Mouse (Mus musculus): Measurements from ENCODE around the gene Prkag1.

The Prkag1 gene

GRCm38 (mm10) chr15:98793141-98793698 lies 38.1 kb downstream of the Prkag1 start:
- DNase-seq (ENCODE audit: low spot score): no peak

DNA sequence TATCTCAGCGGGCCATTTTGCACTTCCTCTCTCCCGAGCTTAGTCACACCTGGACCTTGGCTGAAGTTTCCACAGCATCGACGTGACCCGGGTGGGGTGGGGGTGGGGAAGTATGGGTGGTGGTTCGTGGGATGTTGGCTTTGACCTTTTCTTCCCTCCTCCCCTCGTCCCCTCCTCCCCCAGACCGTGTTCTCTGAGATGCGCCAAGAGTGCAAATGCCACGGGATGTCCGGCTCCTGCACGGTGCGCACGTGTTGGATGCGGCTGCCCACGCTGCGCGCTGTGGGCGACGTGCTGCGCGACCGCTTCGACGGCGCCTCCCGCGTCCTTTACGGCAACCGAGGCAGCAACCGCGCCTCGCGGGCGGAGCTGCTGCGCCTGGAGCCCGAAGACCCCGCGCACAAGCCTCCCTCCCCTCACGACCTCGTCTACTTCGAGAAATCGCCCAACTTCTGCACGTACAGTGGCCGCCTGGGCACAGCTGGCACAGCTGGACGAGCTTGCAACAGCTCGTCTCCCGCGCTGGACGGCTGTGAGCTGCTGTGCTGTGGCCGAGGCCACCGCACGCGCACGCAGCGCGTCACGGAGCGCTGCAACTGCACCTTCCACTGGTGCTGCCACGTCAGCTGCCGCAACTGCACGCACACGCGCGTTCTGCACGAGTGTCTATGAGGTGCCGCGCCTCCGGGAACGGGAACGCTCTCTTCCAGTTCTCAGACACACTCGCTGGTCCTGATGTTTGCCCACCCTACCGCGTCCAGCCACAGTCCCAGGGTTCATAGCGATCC lies 38.9 kb downstream of the Prkag1 start:
- no peak for DNase-seq (ENCODE audit: low spot score)

- no peak for DNase-seq (ENCODE audit: low spot score)
Observed at GRCm38 (mm10) chr15:98791771-98792170, 39.5 kb downstream of the Prkag1 start.

GRCm38 (mm10) chr15:98791221-98791620 lies 40.1 kb downstream of the Prkag1 start:
- no peak for DNase-seq (ENCODE audit: low spot score)

- no peak for DNase-seq (ENCODE audit: low spot score)
Observed at GRCm38 (mm10) chr15:98790761-98791160, 40.6 kb downstream of the Prkag1 start.

DNA sequence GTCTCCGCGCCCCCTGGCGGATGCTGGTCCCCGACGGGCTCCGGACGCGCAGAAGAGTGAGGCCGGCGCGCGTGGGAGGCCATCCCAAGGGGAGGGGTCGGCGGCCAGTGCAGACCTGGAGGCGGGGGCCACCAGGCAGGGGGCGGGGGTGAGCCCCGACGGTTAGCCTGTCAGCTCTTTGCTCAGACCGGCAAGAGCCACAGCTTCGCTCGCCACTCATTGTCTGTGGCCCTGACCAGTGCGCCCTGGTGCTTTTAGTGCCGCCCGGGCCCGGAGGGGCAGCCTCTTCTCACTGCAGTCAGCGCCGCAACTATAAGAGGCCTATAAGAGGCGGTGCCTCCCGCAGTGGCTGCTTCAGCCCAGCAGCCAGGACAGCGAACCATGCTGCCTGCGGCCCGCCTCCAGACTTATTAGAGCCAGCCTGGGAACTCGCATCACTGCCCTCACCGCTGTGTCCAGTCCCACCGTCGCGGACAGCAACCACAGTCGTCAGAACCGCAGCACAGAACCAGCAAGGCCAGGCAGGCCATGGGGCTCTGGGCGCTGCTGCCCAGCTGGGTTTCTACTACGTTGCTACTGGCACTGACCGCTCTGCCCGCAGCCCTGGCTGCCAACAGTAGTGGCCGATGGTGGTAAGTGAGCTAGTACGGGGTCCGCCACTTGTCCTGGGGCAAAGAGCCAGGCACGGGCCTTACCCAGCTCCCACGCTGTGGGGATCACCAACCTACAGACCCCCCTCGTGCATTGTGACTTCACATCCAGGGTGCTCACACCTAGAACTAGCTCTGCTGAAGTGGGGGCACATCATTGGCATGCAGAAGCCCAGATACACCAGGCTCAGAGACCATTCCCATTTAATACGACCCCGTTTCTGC lies 41.4 kb downstream of the Prkag1 start, which contains the start of gene Wnt1:
Gene Wnt1 (plus strand): TSS at position 197 of the 875 bp plus-strand sequence.
- no peak for DNase-seq (ENCODE audit: low spot score)

- peak; percentile 39 for DNase-seq (ENCODE audit: low spot score)
Observed at GRCm38 (mm10) chr15:98788972-98789660, 42.2 kb downstream of the Prkag1 start.

DNA sequence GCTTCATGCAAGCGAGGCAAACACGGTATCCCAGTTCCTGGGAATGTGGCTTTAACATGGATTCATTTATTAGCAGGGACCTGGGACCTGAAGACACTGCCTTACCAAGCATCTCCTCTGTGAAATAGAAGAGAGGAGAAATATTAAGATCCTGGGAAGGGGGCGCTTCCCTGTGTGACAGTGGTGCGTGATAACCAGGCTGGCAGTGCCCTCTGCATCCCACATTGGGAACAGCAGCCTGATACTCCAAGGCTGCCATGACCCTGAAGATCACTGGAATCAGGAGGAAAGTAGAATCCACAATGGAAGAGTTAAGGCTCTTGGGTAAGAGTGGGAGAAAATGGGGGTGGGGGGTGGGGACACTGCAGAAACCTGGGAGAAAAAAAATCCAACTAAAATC lies 43.4 kb downstream of the Prkag1 start:
- no peak for DNase-seq (ENCODE audit: low spot score)

DNA sequence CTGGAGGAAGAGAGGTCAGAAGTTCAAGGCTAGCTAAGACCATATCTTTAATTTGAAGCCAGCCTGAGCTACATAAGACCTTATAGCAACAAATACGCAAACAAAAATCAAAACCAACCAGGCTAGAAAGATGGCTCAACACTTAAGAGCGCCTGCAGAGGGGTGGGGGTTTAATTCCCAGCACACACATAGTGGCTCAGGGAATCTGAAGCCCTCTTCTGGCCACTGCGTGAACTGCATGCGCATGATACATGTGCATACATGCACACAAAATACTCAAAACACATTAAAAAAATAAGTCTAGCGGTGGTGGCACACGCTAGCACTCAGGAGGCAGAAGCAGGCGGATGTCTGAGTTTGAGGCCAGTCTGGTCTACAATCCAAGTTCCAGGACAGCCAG lies 45.6 kb downstream of the Prkag1 start:
- DNase-seq (ENCODE audit: low spot score): no peak

- DNase-seq (ENCODE audit: low spot score): no peak
Observed at GRCm38 (mm10) chr15:98781166-98781565, 50.2 kb downstream of the Prkag1 start.

DNA sequence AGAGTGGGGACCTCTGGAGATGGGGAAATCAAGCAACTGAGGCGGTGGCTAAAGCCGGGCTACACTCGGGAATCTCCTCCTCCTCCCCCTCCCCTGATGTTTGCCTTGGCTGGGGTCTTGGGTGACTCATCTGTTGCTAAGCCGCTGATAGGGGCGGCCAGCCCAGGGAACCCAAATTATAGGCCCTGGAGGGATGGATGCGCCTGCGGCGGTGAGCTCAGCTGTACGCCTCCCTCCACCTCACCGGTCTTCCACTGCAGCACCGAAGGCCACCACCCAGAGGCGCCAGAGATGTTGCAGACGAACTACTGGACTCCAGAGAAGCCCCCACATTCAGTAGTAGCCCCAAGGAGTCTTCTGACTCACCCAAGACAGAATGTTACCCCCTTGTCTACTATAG lies 50.7 kb downstream of the Prkag1 start:
- no peak for DNase-seq (ENCODE audit: low spot score)

DNA sequence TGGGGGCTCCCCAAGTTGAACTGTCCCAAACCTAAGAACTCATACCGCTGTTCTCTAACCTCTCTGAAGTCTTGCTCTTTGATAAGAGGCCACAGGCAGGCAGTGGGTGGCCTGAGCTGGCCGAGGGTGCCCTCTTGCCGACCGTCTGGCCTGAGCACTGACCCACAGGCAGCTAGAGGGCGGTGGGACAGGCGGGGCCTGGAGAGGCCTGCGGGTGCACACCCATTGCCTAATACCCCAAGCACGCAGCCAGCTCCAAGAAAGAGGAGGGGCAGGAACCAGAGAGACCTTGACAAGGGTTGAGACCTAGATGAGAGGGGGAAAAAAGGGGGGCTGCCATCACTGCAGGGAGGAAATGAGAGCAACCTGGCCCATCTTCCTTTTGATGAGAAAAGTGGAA lies 51.2 kb downstream of the Prkag1 start:
- no peak for DNase-seq (ENCODE audit: low spot score)

- DNase-seq (ENCODE audit: low spot score): no peak
Observed at GRCm38 (mm10) chr15:98778806-98779205, 52.5 kb downstream of the Prkag1 start.

DNA sequence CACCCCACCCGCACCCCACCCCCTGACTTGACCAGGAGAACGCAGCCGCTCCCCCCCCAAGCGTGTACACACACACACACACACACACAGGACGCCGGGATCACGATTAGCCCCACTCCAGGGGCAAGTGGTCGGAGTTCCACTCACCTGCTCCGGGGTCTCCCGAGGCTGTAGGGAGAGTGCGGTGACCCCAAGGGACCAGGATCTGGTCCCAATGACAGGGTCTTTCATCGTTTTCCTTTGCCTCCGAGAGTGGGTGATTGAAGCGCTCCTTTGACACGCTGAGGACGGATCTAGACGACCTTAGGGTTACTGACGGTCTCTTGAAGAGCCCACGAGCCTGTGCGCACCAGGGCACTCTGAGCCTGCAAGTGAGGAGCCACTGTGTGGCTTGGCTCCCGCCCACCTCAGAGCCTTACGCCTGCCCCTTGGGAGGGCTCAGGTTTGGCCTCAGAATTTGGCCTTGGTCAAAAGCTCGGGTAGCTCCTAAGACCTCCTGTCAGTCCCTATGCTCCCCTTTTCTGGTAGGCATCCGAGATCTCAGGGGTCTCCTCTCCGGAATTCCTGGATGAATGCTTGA lies 53.0 kb downstream of the Prkag1 start:
- DNase-seq (ENCODE audit: low spot score): no peak

GRCm38 (mm10) chr15:98777762-98778161 lies 53.6 kb downstream of the Prkag1 start, which contains the start of gene Wnt10b:
Wnt10b (minus strand) TSS chr15:98778150.
- DNase-seq (ENCODE audit: low spot score): no peak

DNA sequence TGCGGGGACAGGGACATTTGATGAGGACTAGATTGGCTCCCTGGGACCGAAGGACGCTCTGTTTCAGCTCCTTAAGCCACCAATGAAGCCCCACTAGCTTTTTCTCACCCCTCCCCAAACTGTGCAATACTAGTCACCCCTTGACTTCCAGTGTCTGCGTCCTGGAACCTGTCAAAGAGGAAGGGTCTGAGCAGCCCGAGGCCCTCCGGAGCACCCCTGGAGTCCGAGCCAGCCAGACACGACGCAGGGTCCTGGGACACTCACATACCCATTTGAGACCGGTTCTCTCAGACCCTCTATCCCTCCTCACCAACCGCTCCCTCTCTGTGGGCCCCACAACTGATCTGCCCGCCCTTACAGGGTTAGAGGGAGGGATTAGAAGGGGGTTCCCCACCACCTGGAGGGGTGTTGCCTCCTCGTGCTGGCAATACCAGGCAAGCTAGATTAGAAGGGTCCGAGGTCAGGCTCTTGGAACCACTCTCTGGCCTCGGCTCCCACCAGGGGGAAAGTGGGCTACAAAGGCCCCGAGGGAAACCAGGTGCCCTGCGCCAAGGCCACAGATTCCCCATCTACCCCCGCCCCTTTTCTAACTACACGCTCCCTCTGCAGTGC lies 54.2 kb downstream of the Prkag1 start:
- no peak for DNase-seq (ENCODE audit: low spot score)

- no peak for DNase-seq (ENCODE audit: low spot score)
Observed at GRCm38 (mm10) chr15:98776280-98777004, 54.9 kb downstream of the Prkag1 start.

GRCm38 (mm10) chr15:98775533-98775932 lies 55.8 kb downstream of the Prkag1 start:
- DNase-seq (ENCODE audit: low spot score): no peak

DNA sequence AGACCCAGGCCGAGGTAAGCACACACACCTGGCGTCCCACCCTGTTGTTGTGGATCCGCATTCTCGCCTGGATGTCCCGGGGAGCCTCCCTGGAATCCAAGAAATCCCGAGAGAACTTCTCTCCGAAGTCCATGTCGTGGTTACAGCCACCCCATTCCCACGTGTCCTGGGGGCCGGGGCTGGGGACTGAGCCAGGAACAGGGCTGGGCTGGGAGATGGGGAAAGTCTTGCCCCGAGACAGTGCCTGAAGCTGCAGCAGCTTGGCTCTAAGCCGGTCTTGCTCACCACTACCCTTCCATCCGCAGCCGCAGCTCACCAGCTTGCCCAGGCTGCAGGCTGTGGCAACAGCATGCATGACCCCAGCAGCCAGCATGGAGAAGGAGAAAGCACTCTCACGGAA lies 57.2 kb downstream of the Prkag1 start:
- no peak for DNase-seq (ENCODE audit: low spot score)

- DNase-seq (ENCODE audit: low spot score): peak; percentile 25
Observed at GRCm38 (mm10) chr15:98772511-98773211, 58.7 kb downstream of the Prkag1 start.
